Mouse (Mus musculus) kidney, postnatal 0 days (tissue): ENCODE results near the gene Ncoa6. TPM values are rescaled to one million over a fixed set of nuclear protein-coding genes. Genes with fewer than 3 reads are reported as not detected.
"Not testable (repeated sequence)": the region's sequence is repeated elsewhere in the genome, so short reads cannot be mapped to it uniquely, and the experiment has no call there.

Source experiments
- ATAC-seq: fragments of 200-750 bp; cut with Nextera tagmentation; replicated peaks from 2 replicates; pipeline ENCODE4 v1.8.0; 2017; ENCODE audit warnings: low read depth, moderate number of reproducible peaks, moderate TSS enrichment, moderate library complexity; ENCODE audit not compliant: low FRiP score
- DNase-seq: peaks from one replicate; pipeline ENCODE4 v3.0.0-alpha.2; 2016; ENCODE audit warnings: low spot score
- H3K27ac ChIP-seq: fragments of 300-500 bp; sonication (generic); 2 replicates; pipeline ENCODE4 v1.5.1; 2014; ENCODE audit warnings: mild to moderate bottlenecking
- H3K27me3 ChIP-seq: fragments of 300-500 bp; sonication (generic); 2 replicates; pipeline ENCODE4 v1.6.1; 2014; ENCODE audit warnings: low read length, mixed read lengths; ENCODE audit not compliant: insufficient read depth
- H3K36me3 ChIP-seq: fragments of 300-500 bp; sonication (generic); 2 replicates; pipeline ENCODE4 v1.6.1; 2014; ENCODE audit warnings: low read length, mixed read lengths; ENCODE audit not compliant: insufficient read depth
- H3K4me1 ChIP-seq: fragments of 300-500 bp; sonication (generic); replicated peaks from 2 replicates; pipeline ENCODE4 v1.6.1; 2014; ENCODE audit warnings: antibody characterized with exemption, low read length, mixed read lengths; ENCODE audit not compliant: insufficient read depth
- H3K4me2 ChIP-seq: fragments of 300-500 bp; sonication (generic); 2 replicates; pipeline ENCODE4 v1.6.1; 2014; ENCODE audit warnings: mild to moderate bottlenecking, low read length, moderate library complexity, mixed read lengths
- H3K4me3 ChIP-seq: fragments of 300-500 bp; sonication (generic); replicated peaks from 2 replicates; pipeline ENCODE4 v1.5.1; 2014; ENCODE audit warnings: low read depth, low read length
- H3K9ac ChIP-seq: fragments of 300-500 bp; sonication (generic); 2 replicates; pipeline ENCODE4 v1.6.1; 2014; ENCODE audit warnings: low read depth, low read length
- H3K9me3 ChIP-seq: fragments of 300-500 bp; sonication (generic); replicated peaks from 2 replicates; pipeline ENCODE4 v1.6.1; 2016; ENCODE audit warnings: low read length, inconsistent platforms, mixed read lengths
- CTCF ChIP-seq: IDR thresholded peaks from 2 replicates; pipeline ENCODE4 v1.5.1; 2016; ENCODE audit warnings: antibody characterized with exemption, low read depth, mild to moderate bottlenecking, moderate library complexity
- WGBS: fragments of 180-500 bp; shearing (Covaris S2); extraction: QIAGEN DNeasy Blood & Tissue Kit; methylation state at CpG from one replicate; pipeline ENCODE4 v1.1.7; 2014; 5-methylcytosine and 5-hydroxymethylcytosine counted together
- polyA plus RNA-seq: library from polyadenylated mRNA; unstranded; fragments of >200 nt; fragmentation: Nextera tagmentation; extraction: Ambion mirVana; gene quantifications from 2 replicates; pipeline ENCODE4 v1.2.1, GENCODE M21; 2015

Gene Ncoa6
- polyA plus RNA-seq, 1 experiment from 2014 or later: 19.6 TPM

- Histone ChIP-seq H3K4me1 (no peaks in the 10 kb centered on the region), H3K36me3 (no peaks in the 10 kb centered on the region), H3K27ac (no peak overlapping the region), H3K27me3 (no peaks in the 10 kb centered on the region), H3K4me2 (no peak overlapping the region), H3K9ac (no peak overlapping the region), H3K9me3 (no peaks in the 10 kb centered on the region), H3K4me3 (no peak overlapping the region)
- ATAC-seq (peak; percentile 57; the same call in 1 of the 2 replicates), DNase-seq (peak; percentile 73)
- 44% methylated on average over 3 of the region's 3 CpGs for WGBS
- peak; percentile 70 for TF ChIP-seq CTCF
These were observed 8.3 kb upstream of the Ncoa6 start for GRCm38 (mm10) chr2:155482021-155482420.

- Histone ChIP-seq H3K4me3 (peak overlapping the region; percentile 97), H3K27me3 (no peaks in the 10 kb centered on the region), H3K4me1 (peaks cover 9% of the 10 kb centered on the region; the same call in 1 of the 2 replicates), H3K27ac (peak overlapping the region; percentile 94), H3K9ac (peak overlapping the region; percentile 99), H3K9me3 (no peaks in the 10 kb centered on the region), H3K36me3 (no peaks in the 10 kb centered on the region), H3K4me2 (peak overlapping the region; percentile 82)
- no peak for TF ChIP-seq CTCF
- peak; percentile 62 for ATAC-seq
- 2% methylated on average over 45 of the region's 71 CpGs for WGBS
- DNase-seq: peak; percentile 76
These were observed 774 bp downstream of the Ncoa6 start for GRCm38 (mm10) chr2:155472671-155473569.

GRCm38 (mm10) chr2:155466861-155467260, 6.8 kb downstream of the Ncoa6 start:
- DNase-seq (no peak), ATAC-seq (no peak)
- no peak overlapping the region for H3K9ac ChIP-seq
- H3K27ac ChIP-seq: no peak overlapping the region
- H3K9me3 ChIP-seq: no peaks in the 10 kb centered on the region
- no peak overlapping the region for H3K4me2 ChIP-seq
- H3K4me1 ChIP-seq: 0 out of 2 replicates have a peak, but pooled peaks cover 3% of the 10 kb centered on the region
- no peak overlapping the region for H3K4me3 ChIP-seq
- H3K27me3 ChIP-seq: no peaks in the 10 kb centered on the region
- WGBS: 100% methylated on average over 1 of the region's 1 CpGs
- H3K36me3 ChIP-seq: no peaks in the 10 kb centered on the region
- no peak for TF ChIP-seq CTCF

GRCm38 (mm10) chr2:155453591-155453990, 20.1 kb downstream of the Ncoa6 start:
- ATAC-seq (no peak), DNase-seq (no peak)
- Histone ChIP-seq H3K9me3 (no peaks in the 10 kb centered on the region), H3K27me3 (no peaks in the 10 kb centered on the region), H3K36me3 (no peaks in the 10 kb centered on the region), H3K4me2 (no peak overlapping the region), H3K27ac (no peak overlapping the region), H3K4me1 (no peaks in the 10 kb centered on the region), H3K9ac (no peak overlapping the region), H3K4me3 (no peak overlapping the region)
- 78% methylated on average over 7 of the region's 7 CpGs for WGBS
- no peak for TF ChIP-seq CTCF

- no peak overlapping the region for H3K9ac ChIP-seq
- no peak overlapping the region for H3K4me3 ChIP-seq
- no peaks in the 10 kb centered on the region for H3K9me3 ChIP-seq
- H3K4me1 ChIP-seq: no peaks in the 10 kb centered on the region
- TF ChIP-seq CTCF: 0 out of 2 replicates have a peak, but pooled peaks have one; percentile 27
- no peaks in the 10 kb centered on the region for H3K36me3 ChIP-seq
- no peak overlapping the region for H3K27ac ChIP-seq
- no peak for ATAC-seq
- 82% methylated on average over 5 of the region's 5 CpGs for WGBS
- DNase-seq: no peak
- H3K4me2 ChIP-seq: no peak overlapping the region
- no peaks in the 10 kb centered on the region for H3K27me3 ChIP-seq
These were observed 22.4 kb downstream of the Ncoa6 start for GRCm38 (mm10) chr2:155451256-155451655.

GRCm38 (mm10) chr2:155447906-155448305, 25.8 kb downstream of the Ncoa6 start:
- not testable (repeated sequence) for H3K4me3 ChIP-seq, H3K4me1 ChIP-seq, H3K36me3 ChIP-seq, ATAC-seq, H3K27me3 ChIP-seq, H3K9ac ChIP-seq, DNase-seq, H3K4me2 ChIP-seq, H3K27ac ChIP-seq, H3K9me3 ChIP-seq
- 100% methylated on average over 1 of the region's 1 CpGs for WGBS
